Comparison of ENCODE assay signal across 21 mouse cellular contexts in genomic region chr9:31802641-31803040, GRCm38 (mm10).
"Had no signal": no experiment of that assay in that cellular context is flagged by ENCODE, and none has a peak within 500 bp of the region (broad histone marks: within the 10 kb centered on the region; RNA-seq: fewer than 3 reads in every experiment).

No protein-coding gene starts in this region.

- DNase-seq: cerebellum, adult 2 months; cerebellum, adult 8-10 months; cerebellum, adult 9-10 months; cerebellum, adult 9-11 months; cerebellum, postnatal 10 days; cerebellum, postnatal 14 days; cerebellum, postnatal 25 days; cerebellum, postnatal 36 days; embryo, embryonic 11 days; forebrain, postnatal 0 days; gastrocnemius, adult 2 months; gastrocnemius, postnatal 10 days; gastrocnemius, postnatal 14 days; gastrocnemius, postnatal 25 days; gastrocnemius, postnatal 36 days; heart, adult 18-20 months; heart, adult 2 months had no signal

- ATAC-seq: forebrain, embryonic 13.5 days; forebrain, embryonic 14.5 days; forebrain, embryonic 15.5 days; forebrain, embryonic 16.5 days; forebrain, postnatal 0 days had no signal
